Mouse (Mus musculus): ENCODE measurements around the gene Fam45a. TPM values are rescaled to one million over a fixed set of nuclear protein-coding genes. Genes with fewer than 3 reads are reported as not detected.

Fam45a gene
- 11.0 and 11.5 TPM in 2 replicates for polyA plus RNA-seq (2012; rRNA removed)

GRCm38 (mm10) chr19:60811098-60812035 lies at the start of gene Fam45a:
TSS of gene Fam45a (plus strand) at chr19:60811585.

DNA sequence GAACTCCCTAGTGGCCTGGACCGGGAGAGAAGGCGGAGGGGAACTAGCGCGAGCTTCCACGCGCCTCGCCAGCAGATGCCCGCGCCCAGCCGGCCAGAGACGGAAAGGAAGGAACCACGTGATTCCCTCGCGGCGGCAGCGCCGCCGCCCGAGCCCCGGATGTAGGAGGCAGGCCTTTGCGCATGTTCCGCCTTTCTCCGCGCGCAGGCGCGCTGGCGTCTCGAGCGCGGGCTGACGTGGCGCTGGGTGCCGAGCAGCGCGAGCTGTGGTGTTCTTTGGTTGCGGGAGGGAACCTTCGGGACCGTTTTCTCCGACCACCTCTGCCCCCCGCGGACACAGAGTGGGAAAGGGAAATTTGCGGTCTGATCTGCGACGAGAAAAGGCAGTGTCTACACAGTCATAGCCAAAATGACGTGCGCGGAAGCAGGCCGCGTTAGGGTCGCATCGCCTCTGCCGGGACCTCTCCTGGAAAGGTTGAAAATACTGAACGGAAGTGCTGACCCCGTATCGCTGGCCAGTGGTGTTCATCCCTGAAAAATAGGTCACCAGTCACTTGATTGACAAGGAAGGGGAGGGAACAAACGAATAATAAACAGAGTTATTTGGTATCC lies 20.7 kb upstream of the Fam45a start, which contains the start of gene Eif3a:
TSS of gene Eif3a (minus strand) at position 108 of the 611 bp plus-strand sequence.

GRCm38 (mm10) chr19:60860868-60861700 lies 49.7 kb downstream of the Fam45a start, which contains the start of gene Sfxn4:
TSS of gene Sfxn4 (minus strand) at chr19:60861479.

DNA sequence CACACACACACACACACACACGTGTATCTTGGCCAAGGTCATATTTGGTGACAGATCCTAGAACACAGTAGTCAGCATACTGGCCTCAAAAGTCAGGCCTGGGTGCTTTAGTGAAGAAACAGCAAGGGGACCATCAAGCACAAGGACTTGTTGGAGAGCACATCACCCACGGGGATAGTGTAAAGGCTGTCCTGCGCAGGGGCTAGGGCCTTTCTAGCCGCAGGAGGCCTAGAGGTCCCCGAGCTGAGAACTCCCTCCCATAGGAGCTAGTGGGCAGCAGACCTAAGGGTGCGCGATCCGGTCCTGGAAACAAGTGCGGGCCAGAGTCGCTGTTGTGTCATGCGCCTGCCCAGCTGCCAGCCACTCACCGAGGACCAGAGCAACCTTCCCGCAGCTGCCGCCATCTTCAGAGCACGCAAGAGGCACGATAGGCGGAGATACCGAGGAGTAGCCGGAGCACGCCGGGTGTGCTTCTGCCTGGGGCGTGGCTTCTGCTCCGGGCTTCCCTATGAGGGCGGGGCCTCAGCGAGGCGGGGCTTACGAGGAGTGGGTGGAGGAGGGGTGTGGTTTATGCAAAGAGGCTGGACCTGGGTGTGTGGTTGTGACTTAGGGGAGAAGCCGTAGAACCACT lies 62.8 kb downstream of the Fam45a start, which contains the start of gene Prdx3:
TSS of gene Prdx3 (minus strand) at position 493 of the 631 bp plus-strand sequence.

Other genes starting within 250 kb of the Fam45a start
- 6.4 TPM in 2 replicates for gene Cacul1, start 230.6 kb upstream of the Fam45a start, polyA plus RNA-seq (2012; rRNA removed)
- gene Nanos1, start 55.6 kb upstream of the Fam45a start, polyA plus RNA-seq (2012; rRNA removed) = 0.31 and 0.34 TPM in 2 replicates
- 57.1 and 66.5 TPM in 2 replicates for gene Eif3a, start 20.9 kb upstream of the Fam45a start, polyA plus RNA-seq (2012; rRNA removed)
- 0.73 and 0.97 TPM in 2 replicates for gene Sfxn4, start 49.9 kb downstream of the Fam45a start, polyA plus RNA-seq (2012; rRNA removed)
- gene Prdx3, start 63.0 kb downstream of the Fam45a start, polyA plus RNA-seq (2012; rRNA removed) = 165 and 168 TPM in 2 replicates
- gene Grk5, start 78.2 kb downstream of the Fam45a start, polyA plus RNA-seq (2012; rRNA removed) = 0.91 and 0.93 TPM in 2 replicates

Data from liver, embryonic 18 days (tissue).